Mouse (Mus musculus) liver, embryonic 14.5 days (tissue): Measurements from ENCODE around the gene Kctd4. TPM values are rescaled to one million over a fixed set of nuclear protein-coding genes. Genes with fewer than 3 reads are reported as not detected.
A peak's percentile ranks its signal among the peaks of the same experiment; 100 is the strongest.

Experiments used
- ATAC-seq: fragments of 200-750 bp; cut with Nextera tagmentation; 2 replicates; pipeline ENCODE4 v1.8.0; 2017; ENCODE audit warnings: moderate number of reproducible peaks, mild to moderate bottlenecking, moderate library complexity; ENCODE audit not compliant: insufficient read depth
- DNase-seq, 3 experiments: peaks; one replicate each; pipeline ENCODE4 v3.0.0-alpha.2; 2012 to 2013; ENCODE audit warnings: low read depth in 3 of 3, low spot score in 3 of 3
- H3K27ac ChIP-seq: fragments of 300-500 bp; sonication (generic); 2 replicates; pipeline ENCODE4 v1.5.1; 2014; ENCODE audit warnings: moderate library complexity, mild to moderate bottlenecking, control low read depth, inconsistent platforms
- H3K27me3 ChIP-seq: fragments of 300-500 bp; sonication (generic); 2 replicates; pipeline ENCODE4 v1.6.1; 2014; ENCODE audit warnings: mild to moderate bottlenecking, low read length, moderate library complexity; ENCODE audit not compliant: control insufficient read depth, insufficient read depth
- H3K36me3 ChIP-seq: fragments of 300-500 bp; sonication (generic); replicated peaks from 2 replicates; pipeline ENCODE4 v1.6.1; 2014; ENCODE audit warnings: low read depth; ENCODE audit not compliant: control insufficient read depth, insufficient read depth
- H3K4me1 ChIP-seq, 2 experiments: fragments of 200-500 bp in 1 of 2; fragments of 300-500 bp in 1 of 2; sonication (generic) in 1 of 2; replicated peaks; 2 replicates each; pipeline ENCODE4 v1.6.1; 2012 to 2014; ENCODE audit warnings: antibody characterized with exemption in 1 of 2, inconsistent platforms in 1 of 2, low read length in 1 of 2; ENCODE audit not compliant: control insufficient read depth in 2 of 2, insufficient read depth in 2 of 2
- H3K4me2 ChIP-seq: fragments of 300-500 bp; sonication (generic); 2 replicates; pipeline ENCODE4 v1.6.1; 2014; ENCODE audit warnings: low read depth, mild to moderate bottlenecking, control low read depth, moderate library complexity
- H3K4me3 ChIP-seq, 2 experiments: fragments of 200-500 bp in 1 of 2; fragments of 300-500 bp in 1 of 2; sonication (generic) in 1 of 2; 2 replicates each; pipeline ENCODE4 v1.5.1; 2012 to 2014; ENCODE audit warnings: low read depth in 2 of 2, low read length in 2 of 2, mild to moderate bottlenecking in 2 of 2, control low read depth in 1 of 2, inconsistent platforms in 1 of 2, moderate library complexity in 1 of 2; ENCODE audit not compliant: insufficient read depth in 1 of 2
- H3K9ac ChIP-seq: fragments of 300-500 bp; sonication (generic); replicated peaks from 2 replicates; pipeline ENCODE4 v1.6.1; 2014; ENCODE audit warnings: mild to moderate bottlenecking, control low read depth, moderate library complexity
- H3K9me3 ChIP-seq: fragments of 300-500 bp; sonication (generic); 2 replicates; pipeline ENCODE4 v1.6.1; 2016; ENCODE audit warnings: low read length, mixed read lengths; ENCODE audit not compliant: control insufficient read depth
- CTCF ChIP-seq: IDR thresholded peaks from 2 replicates; pipeline ENCODE4 v1.5.1; 2016; ENCODE audit warnings: antibody characterized with exemption, low read depth, control low read depth
- EP300 ChIP-seq: IDR thresholded peaks from 2 replicates; pipeline ENCODE4 v1.6.1; 2016; ENCODE audit warnings: antibody characterized with exemption, low read depth
- WGBS: fragments of 180-500 bp; shearing (Covaris S2); extraction: QIAGEN DNeasy Blood & Tissue Kit; methylation state at CpG from one replicate; pipeline ENCODE4 v1.1.7; 2014; ENCODE audit not compliant: insufficient replicate concordance; 5-methylcytosine and 5-hydroxymethylcytosine counted together
- polyA plus RNA-seq, 2 experiments: library from polyadenylated mRNA; depleted of rRNA in 1 of 2; stranded (reverse) in 1 of 2; unstranded in 1 of 2; fragments of >200 nt; fragmentation: Nextera tagmentation in 1 of 2; extraction: Ambion mirVana in 1 of 2; gene quantifications; 2 replicates each; pipeline versions ENCODE4 v1.2.1 to v1.2.3; 2012 to 2014

The Kctd4 gene
- polyA plus RNA-seq, 2 experiments = 0.10 TPM; not detected in 1

DNA sequence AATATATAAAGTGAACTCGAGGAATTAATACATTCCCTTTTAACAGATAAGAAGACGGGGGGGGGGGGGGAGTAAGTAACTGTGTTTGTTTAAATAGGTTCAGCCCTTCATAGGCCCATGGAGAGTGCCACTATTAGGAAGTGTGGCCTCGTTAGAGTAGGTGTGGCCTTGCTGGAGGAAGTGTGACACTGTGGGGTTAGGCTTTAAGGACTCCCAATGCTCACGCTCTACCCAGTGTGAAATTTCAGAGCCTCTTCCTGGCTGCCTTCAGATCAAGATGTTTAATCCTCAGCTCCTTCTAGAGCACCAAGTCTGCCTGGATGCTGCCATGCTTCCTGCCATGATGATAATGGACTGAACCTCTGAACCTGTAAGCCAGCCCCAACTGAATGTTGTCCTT is 47.0 kb downstream of the Kctd4 start:
- Histone ChIP-seq H3K27ac (no peak overlapping the region), H3K4me3 (no peak overlapping the region), H3K36me3 (no peaks in the 10 kb centered on the region; the same call in 1 of the 2 replicates), H3K4me1 (no peaks in the 10 kb centered on the region), H3K4me2 (no peak overlapping the region), H3K9ac (no peak overlapping the region), H3K9me3 (no peaks in the 10 kb centered on the region), H3K27me3 (no peaks in the 10 kb centered on the region)
- no peak for TF ChIP-seq EP300
- no peak for TF ChIP-seq CTCF
- DNase-seq = no peak
- WGBS = 39% methylated on average over 4 of the region's 4 CpGs
- ATAC-seq = no peak

DNA sequence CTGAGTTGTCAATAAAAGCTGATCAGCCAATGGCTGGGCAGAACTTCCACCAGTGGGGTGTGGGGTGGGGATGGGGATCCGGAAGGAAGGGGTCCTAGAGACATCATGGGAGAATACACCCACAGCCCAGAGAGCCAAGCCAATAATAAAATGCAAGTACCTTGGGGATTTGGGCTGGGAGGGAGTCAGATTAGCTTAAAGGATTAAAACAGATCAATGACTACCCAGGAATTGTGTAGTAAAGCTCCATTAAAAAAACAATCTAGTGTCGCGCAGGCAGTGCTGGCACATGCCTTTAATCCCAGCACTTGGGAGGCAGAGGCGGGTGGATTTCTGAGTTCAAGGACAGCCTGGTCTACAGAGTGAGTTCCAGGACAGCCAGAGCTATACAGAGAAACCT is 50.2 kb downstream of the Kctd4 start:
- no peaks in the 10 kb centered on the region for H3K9me3 ChIP-seq
- no peaks in the 10 kb centered on the region; the same call in 1 of the 2 replicates for H3K36me3 ChIP-seq
- no peaks in the 10 kb centered on the region for H3K27me3 ChIP-seq
- H3K4me3 ChIP-seq = no peak overlapping the region
- H3K27ac ChIP-seq = no peak overlapping the region
- no peak overlapping the region for H3K4me2 ChIP-seq
- no peak for DNase-seq
- peaks cover 7 to 8% of the 10 kb centered on the region in 2 experiments for H3K4me1 ChIP-seq
- WGBS = 67% methylated on average over 4 of the region's 4 CpGs
- no peak for ATAC-seq
- H3K9ac ChIP-seq = no peak overlapping the region
- TF ChIP-seq EP300 (no peak), CTCF (no peak)

DNA sequence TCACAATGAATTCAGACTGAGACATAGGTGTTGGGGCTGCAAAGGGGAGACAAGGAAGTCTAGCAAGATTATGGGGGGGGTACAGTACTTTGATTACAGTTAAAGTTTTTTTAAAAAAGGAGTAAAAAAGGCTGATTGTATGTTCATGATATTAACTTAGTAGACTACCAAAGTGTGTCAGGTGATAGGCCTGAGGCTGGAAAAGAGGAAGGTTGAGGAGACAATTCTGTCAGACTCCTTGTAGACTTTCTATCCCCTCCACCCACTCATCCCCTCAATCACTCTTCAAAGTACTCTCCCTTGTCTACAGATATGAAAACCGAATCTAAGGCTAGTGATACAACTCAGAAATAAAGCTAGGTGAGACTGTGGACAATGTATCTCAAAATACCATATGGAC is 53.4 kb downstream of the Kctd4 start:
- TF ChIP-seq CTCF (no peak), EP300 (no peak)
- Histone ChIP-seq H3K4me2 (no peak overlapping the region), H3K4me3 (no peak overlapping the region), H3K27me3 (no peaks in the 10 kb centered on the region), H3K36me3 (no peaks in the 10 kb centered on the region; the same call in 1 of the 2 replicates), H3K4me1 (peaks cover 11 to 14% of the 10 kb centered on the region in 2 experiments), H3K27ac (no peak overlapping the region), H3K9ac (no peak overlapping the region), H3K9me3 (no peaks in the 10 kb centered on the region)
- DNase-seq (no peak), ATAC-seq (no peak)
- WGBS = 59% methylated on average over 1 of the region's 1 CpGs

DNA sequence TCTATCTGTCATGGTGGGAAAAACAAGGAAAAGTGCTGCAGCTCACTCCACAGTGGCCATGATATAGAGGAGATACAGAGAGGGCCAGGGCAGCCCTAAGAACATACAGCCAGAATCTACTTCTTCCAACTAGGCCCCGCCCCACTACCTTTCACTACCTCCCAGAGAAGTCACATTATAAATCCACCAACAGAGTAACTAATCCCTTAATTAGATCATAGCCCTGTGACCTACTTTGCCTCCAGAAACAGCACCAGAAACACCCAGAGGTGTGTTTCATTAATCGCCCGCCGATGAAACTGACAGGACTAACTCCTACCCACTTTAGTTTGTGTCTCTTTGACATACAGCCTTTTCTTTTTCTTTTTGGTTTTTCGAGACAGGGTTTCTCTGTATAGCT is 54.4 kb downstream of the Kctd4 start:
- no peak for ATAC-seq
- Histone ChIP-seq H3K4me1 (peaks cover 11 to 14% of the 10 kb centered on the region in 2 experiments), H3K36me3 (no peaks in the 10 kb centered on the region; the same call in 1 of the 2 replicates), H3K9me3 (no peaks in the 10 kb centered on the region), H3K27me3 (no peaks in the 10 kb centered on the region), H3K9ac (peak overlapping the region; percentile 65), H3K4me3 (peak overlapping the region; percentile 62 to 97), H3K4me2 (peak overlapping the region; percentile 66), H3K27ac (no peak overlapping the region)
- 66% methylated on average over 5 of the region's 5 CpGs for WGBS
- DNase-seq = no peak
- TF ChIP-seq EP300 (no peak), CTCF (no peak)

DNA sequence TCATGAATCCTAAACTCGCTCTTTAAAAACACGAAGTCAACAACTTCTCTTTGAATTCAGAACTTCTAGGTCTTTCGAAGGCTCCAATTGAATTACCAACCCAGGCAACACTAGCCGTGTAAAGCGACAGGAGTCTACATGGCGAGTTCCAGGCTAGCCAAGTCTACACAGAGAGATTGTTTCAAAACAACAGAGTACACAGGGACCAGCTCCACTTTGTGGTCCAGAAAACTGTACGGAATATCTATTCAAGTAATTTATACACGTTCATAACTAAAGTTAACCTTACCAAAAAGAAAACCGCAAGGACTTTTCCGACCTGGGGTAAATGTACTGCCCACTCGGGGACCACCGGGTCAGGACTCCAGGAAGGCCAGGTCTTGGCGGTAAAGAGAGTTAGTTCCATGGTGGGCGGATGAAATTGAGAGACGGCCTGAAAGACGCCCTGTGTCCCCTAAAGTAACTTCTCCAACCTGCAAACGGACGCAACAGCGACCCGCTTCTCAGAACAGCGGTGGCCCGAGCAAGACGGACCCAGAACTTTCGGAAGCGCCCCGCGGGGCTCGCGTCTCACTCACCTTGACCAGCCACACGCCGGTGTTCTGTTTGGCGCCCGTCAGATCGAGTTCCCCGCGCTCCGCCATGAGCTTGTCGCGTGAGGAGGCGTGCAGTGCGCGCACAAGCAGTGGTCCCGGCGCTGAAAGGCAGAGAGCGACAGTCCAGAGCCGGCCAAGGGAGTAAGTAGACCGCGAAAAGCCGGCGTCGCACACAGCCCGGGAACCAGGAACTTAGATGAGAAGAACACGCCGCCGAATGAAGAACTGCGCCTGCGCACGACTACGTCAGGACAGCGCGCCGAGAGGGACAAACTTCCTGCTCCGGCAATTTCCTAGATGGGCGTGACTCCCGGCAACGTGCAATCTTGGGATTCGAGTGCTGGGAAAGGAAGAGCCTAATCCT is 55.6 kb downstream of the Kctd4 start, which contains the start of gene Gtf2f2:
TSS of gene Gtf2f2 (minus strand) at position 764 of the 960 bp plus-strand sequence.
- under 1% methylated on average over 67 of the region's 67 CpGs for WGBS
- H3K36me3 ChIP-seq = no peaks in the 10 kb centered on the region; the same call in 1 of the 2 replicates
- TF ChIP-seq CTCF = no peak
- no peak for TF ChIP-seq EP300
- peak within 1 kb of the TSS; percentile 66 for H3K4me2 ChIP-seq
- H3K4me1 ChIP-seq = peaks cover 11 to 14% of the 10 kb centered on the region in 2 experiments
- ATAC-seq (peak; percentile 87), DNase-seq (peak; percentile 79 to 84 (median 82))
- no peaks in the 10 kb centered on the region for H3K9me3 ChIP-seq
- H3K27ac ChIP-seq = peak within 1 kb of the TSS; percentile 1; the same call in 1 of the 2 replicates
- H3K4me3 ChIP-seq = peak within 1 kb of the TSS; percentile 62 to 97
- H3K27me3 ChIP-seq = no peaks in the 10 kb centered on the region
- H3K9ac ChIP-seq = peak within 1 kb of the TSS; percentile 65
